Mouse (Mus musculus) megakaryocyte, adult 5-6 weeks (primary cell): ENCODE results near the gene Rragb. TPM values are rescaled to one million over a fixed set of nuclear protein-coding genes. Genes with fewer than 3 reads are reported as not detected.
"Not testable (repeated sequence)": the region's sequence is repeated elsewhere in the genome, so short reads cannot be mapped to it uniquely, and the experiment has no call there.

Experiments
- ATAC-seq: 2 replicates; pipeline ENCODE4 v1.8.0; 2016; ENCODE audit warnings: mild to moderate bottlenecking, inconsistent platforms; ENCODE audit not compliant: poor library complexity, severe bottlenecking
- total RNA-seq, 2 experiments: library from RNA; stranded (forward) in 1 of 2; stranded (reverse) in 1 of 2; fragments of 153-499, 151-499 nt in 1 of 2; fragments of 221-1000, 200-1000 nt in 1 of 2; gene quantifications; 2 replicates each; pipeline versions ENCODE4 v1.2.3 to v1.2.4; 2015 to 2017

Rragb gene
- total RNA-seq (2015) = 0.83 and 1.5 TPM in 2 replicates
- 1.3 and 2.1 TPM in 2 replicates for total RNA-seq (2017)

GRCm38 (mm10) chrX:153139734-153140515 lies at the start of gene Rragb:
Gene Rragb, plus strand, starts transcription at chrX:153139981.
- peak; percentile 98 for ATAC-seq

GRCm38 (mm10) chrX:153118486-153118885 lies 21.3 kb upstream of the Rragb start, which contains the start of gene Foxr2:
Gene Foxr2, plus strand, starts transcription at chrX:153118786.
- no peak for ATAC-seq

- ATAC-seq = no peak
Measured at GRCm38 (mm10) chrX:153119013-153119412, 20.8 kb upstream of the Rragb start.

- ATAC-seq = no peak
Measured at GRCm38 (mm10) chrX:153142656-153143055, 2.9 kb downstream of the Rragb start.

- no peak for ATAC-seq
Measured at GRCm38 (mm10) chrX:153151766-153152165, 12.0 kb downstream of the Rragb start.

GRCm38 (mm10) chrX:153155322-153155721 lies 15.5 kb downstream of the Rragb start:
- peak; percentile 63 for ATAC-seq

GRCm38 (mm10) chrX:153174786-153175185 lies 35.0 kb downstream of the Rragb start:
- 0 out of 2 replicates have a peak, but pooled peaks have one; percentile 33 for ATAC-seq

GRCm38 (mm10) chrX:153182221-153182620 lies 42.4 kb downstream of the Rragb start:
- no peak for ATAC-seq

- ATAC-seq = not testable (repeated sequence)
Measured at GRCm38 (mm10) chrX:153199185-153199584, 59.4 kb downstream of the Rragb start.

- no peak for ATAC-seq
Measured at GRCm38 (mm10) chrX:153211101-153211500, 71.3 kb downstream of the Rragb start.

Other genes starting within 250 kb of the Rragb start
- gene Usp51, start 133.5 kb upstream of the Rragb start, total RNA-seq (2015) = 0.27 TPM in 1 of 2 replicates, not detected in the other
- gene Usp51, start 133.5 kb upstream of the Rragb start, total RNA-seq (2017) = 0.16 TPM in 1 of 2 replicates, not detected in the other
- not detected in 2 replicates for gene Mageh1, start 102.4 kb upstream of the Rragb start, total RNA-seq (2015)
- gene Mageh1, start 102.4 kb upstream of the Rragb start, total RNA-seq (2017) = 0.26 TPM in 1 of 2 replicates, not detected in the other
- not detected in 2 replicates for gene Foxr2, start 21.2 kb upstream of the Rragb start, total RNA-seq (2015)
- gene Foxr2, start 21.2 kb upstream of the Rragb start, total RNA-seq (2017) = not detected in 2 replicates
- 5.7 and 7.0 TPM in 2 replicates for gene Klf8, start 97.5 kb downstream of the Rragb start, total RNA-seq (2015)
- gene Klf8, start 97.5 kb downstream of the Rragb start, total RNA-seq (2017) = 3.5 and 11.2 TPM in 2 replicates